Mouse (Mus musculus) heart, postnatal 10 days (tissue): ENCODE data around the gene Iqsec1. TPM values are rescaled to one million over a fixed set of nuclear protein-coding genes. Genes with fewer than 3 reads are reported as not detected.

Experiments
- DNase-seq, 2 experiments: peaks; one replicate each; pipeline ENCODE4 v3.0.0; 2021
- intact Hi-C: fragments of 180-260 bp; cut with DNase I; formaldehyde crosslinking; loops from one replicate; pipeline ENCODE4 v1.15.1; 2025
- total RNA-seq, 2 experiments: library from RNA; stranded (reverse); gene quantifications; 2 replicates each; pipeline ENCODE4 v1.2.3; 2021

The Iqsec1 gene
- total RNA-seq, 2 experiments from 2014 or later = 127 to 142 TPM

- DNase-seq = peak; percentile 67 to 68
- intact Hi-C loops = loop anchor here (2.0 kb wide), 2 partner anchors 73 to 545 kb away; no protein-coding TSS in a partner anchor
Measured at GRCm38 (mm10) chr6:90736074-90736672, 252.3 kb downstream of the Iqsec1 start.

GRCm38 (mm10) chr6:90735396-90736036 is 253.0 kb downstream of the Iqsec1 start:
- intact Hi-C loops = loop anchor here (2.0 kb wide), 2 partner anchors 73 to 545 kb away; no protein-coding TSS in a partner anchor
- no peak for DNase-seq

GRCm38 (mm10) chr6:90734806-90735205 is 253.7 kb downstream of the Iqsec1 start:
- intact Hi-C loops = no loop called here
- no peak for DNase-seq

- DNase-seq = peak; percentile 61 to 67
- intact Hi-C loops = no loop called here
Measured at GRCm38 (mm10) chr6:90731327-90731726, 257.2 kb downstream of the Iqsec1 start.

- DNase-seq = no peak
- intact Hi-C loops = loop anchor here (10.0 kb wide), 1 partner anchor 255 kb away; no protein-coding TSS in a partner anchor
Measured at GRCm38 (mm10) chr6:90729829-90730228, 258.7 kb downstream of the Iqsec1 start.

GRCm38 (mm10) chr6:90728491-90728931 is 260.0 kb downstream of the Iqsec1 start:
- DNase-seq = peak; percentile 93 to 96
- intact Hi-C loops = loop anchor here (1.0 to 10.0 kb wide), 3 partner anchors 74 to 254 kb away; no protein-coding TSS in a partner anchor

- intact Hi-C loops = loop anchor here (1.0 to 10.0 kb wide), 3 partner anchors 74 to 253 kb away; no protein-coding TSS in a partner anchor
Measured at GRCm38 (mm10) chr6:90727826-90728225, 260.7 kb downstream of the Iqsec1 start.

GRCm38 (mm10) chr6:90726711-90727122 is 261.8 kb downstream of the Iqsec1 start:
- intact Hi-C loops = loop anchor here (10.0 kb wide), 1 partner anchor 252 kb away; no protein-coding TSS in a partner anchor
- DNase-seq = no peak

More at GRCm38 (mm10) chr6:90727826-90728225, 260.7 kb downstream of the Iqsec1 start:
- DNase-seq = no peak

GRCm38 (mm10) chr6:90725526-90725925 is 263.0 kb downstream of the Iqsec1 start:
- intact Hi-C loops = loop anchor here (10.0 kb wide), 1 partner anchor 251 kb away; no protein-coding TSS in a partner anchor

GRCm38 (mm10) chr6:90722993-90723392 is 265.5 kb downstream of the Iqsec1 start:
- DNase-seq = no peak
- intact Hi-C loops = loop anchor here (2.0 to 10.0 kb wide), 2 partner anchors 38 to 248 kb away; no protein-coding TSS in a partner anchor

More at GRCm38 (mm10) chr6:90725526-90725925, 263.0 kb downstream of the Iqsec1 start:
- no peak for DNase-seq

GRCm38 (mm10) chr6:90720996-90721746 is 267.3 kb downstream of the Iqsec1 start:
- intact Hi-C loops = loop anchor here (1.0 to 10.0 kb wide), 3 partner anchors 68 to 246 kb away; no protein-coding TSS in a partner anchor
- DNase-seq = peak; percentile 66 to 83

GRCm38 (mm10) chr6:90720201-90720600 is 268.3 kb downstream of the Iqsec1 start:
- DNase-seq = no peak
- intact Hi-C loops = loop anchor here (2.0 to 10.0 kb wide), 2 partner anchors 113 to 245 kb away; no protein-coding TSS in a partner anchor

- DNase-seq = no peak
- intact Hi-C loops = no loop called here
Measured at GRCm38 (mm10) chr6:90719402-90719801, 269.1 kb downstream of the Iqsec1 start.

GRCm38 (mm10) chr6:90718477-90718876 is 270.0 kb downstream of the Iqsec1 start:
- DNase-seq = no peak
- intact Hi-C loops = no loop called here

GRCm38 (mm10) chr6:90717711-90718110 is 270.8 kb downstream of the Iqsec1 start:
- intact Hi-C loops = no loop called here
- peak; percentile 80 to 82 for DNase-seq

- no peak for DNase-seq
- intact Hi-C loops = no loop called here
Measured at GRCm38 (mm10) chr6:90716853-90717252, 271.6 kb downstream of the Iqsec1 start.

GRCm38 (mm10) chr6:90716066-90716704 is 272.3 kb downstream of the Iqsec1 start:
- peak; percentile 89 to 90 for DNase-seq
- intact Hi-C loops = no loop called here

GRCm38 (mm10) chr6:90715245-90715905 is 273.1 kb downstream of the Iqsec1 start:
- intact Hi-C loops = no loop called here
- DNase-seq = no peak

- no peak for DNase-seq
- intact Hi-C loops = no loop called here
Measured at GRCm38 (mm10) chr6:90713650-90714049, 274.8 kb downstream of the Iqsec1 start.
